Mouse (Mus musculus) liver, postnatal 0 days (tissue): ENCODE measurements around the gene Socs4.

ENCODE experiments used
- CTCF ChIP-seq: sonication (generic); IDR thresholded peaks from 2 replicates; pipeline ENCODE4 v1.5.1; 2016; ENCODE audit warnings: antibody characterized with exemption, low read depth
- EP300 ChIP-seq: IDR thresholded peaks from 2 replicates; pipeline ENCODE4 v1.6.1; 2016; ENCODE audit warnings: antibody characterized with exemption, low read depth, mild to moderate bottlenecking

DNA sequence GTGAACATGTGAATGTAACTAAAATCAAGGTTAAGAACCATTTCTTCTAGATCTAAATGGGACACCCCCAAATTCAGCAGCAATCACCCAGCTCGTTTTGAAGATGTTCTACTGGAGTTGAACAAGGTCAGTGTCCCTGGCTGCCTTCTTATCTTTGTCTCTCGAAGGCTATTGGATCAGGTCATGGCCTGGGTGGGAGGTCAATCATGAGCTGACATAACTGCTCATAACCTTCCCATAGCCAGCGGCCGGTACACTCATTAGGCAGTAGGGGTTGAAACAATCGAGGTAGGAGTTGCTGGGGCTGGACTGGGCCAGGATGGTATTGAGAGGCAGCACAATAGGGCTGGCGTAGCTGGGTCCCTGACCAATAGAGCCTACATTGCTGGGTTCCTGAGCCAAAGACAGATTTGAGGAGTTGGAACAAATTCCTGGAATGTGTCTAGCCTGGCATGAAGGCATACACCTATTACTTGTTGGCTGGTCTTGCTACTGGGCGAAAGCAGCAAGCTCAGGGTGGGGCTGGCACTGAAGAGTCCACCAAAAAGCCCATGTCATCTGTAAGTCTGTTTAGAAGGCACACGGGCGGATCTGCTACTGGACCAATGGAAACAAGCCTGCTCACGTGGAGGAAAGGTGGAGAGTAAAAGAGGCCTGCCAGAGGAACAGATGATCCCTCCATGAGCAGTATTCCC, 63.6 kb downstream of the Socs4 start:
- TF ChIP-seq EP300 (no peak), CTCF (no peak)
